Mouse (Mus musculus) kidney, embryonic 14.5 days (tissue): ENCODE measurements at regions not wholly inside any gene's neighbourhood (a gene's known extent, or its start where the extent isn't known, plus 50 kb on each side); places are given as distances from the start of the nearest gene placed in this dataset.

Experiments used
- ATAC-seq: fragments of 200-750 bp; cut with Nextera tagmentation; 2 replicates; pipeline ENCODE4 v1.8.0; 2017; ENCODE audit warnings: moderate number of reproducible peaks, mild to moderate bottlenecking, moderate TSS enrichment, moderate library complexity; ENCODE audit not compliant: low FRiP score, low TSS enrichment
- H3K27ac ChIP-seq: fragments of 300-500 bp; sonication (generic); 2 replicates; pipeline ENCODE4 v1.5.1; 2014; ENCODE audit warnings: low read depth, mild to moderate bottlenecking, low read length, moderate library complexity, mixed read lengths
- H3K27me3 ChIP-seq: fragments of 300-500 bp; sonication (generic); 2 replicates; pipeline ENCODE4 v1.6.1; 2014; ENCODE audit warnings: mild to moderate bottlenecking, low read length; ENCODE audit not compliant: control insufficient read depth, insufficient read depth
- H3K36me3 ChIP-seq: fragments of 300-500 bp; sonication (generic); 2 replicates; pipeline ENCODE4 v1.6.1; 2014; ENCODE audit warnings: low read length, mixed read lengths; ENCODE audit not compliant: control insufficient read depth, insufficient read depth
- H3K4me1 ChIP-seq: fragments of 300-500 bp; sonication (generic); 2 replicates; pipeline ENCODE4 v1.6.1; 2014; ENCODE audit warnings: low read length, mixed read lengths; ENCODE audit not compliant: control insufficient read depth, insufficient read depth
- H3K4me2 ChIP-seq: fragments of 300-500 bp; sonication (generic); replicated peaks from 2 replicates; pipeline ENCODE4 v1.6.1; 2014; ENCODE audit warnings: low read depth, mild to moderate bottlenecking, low read length
- H3K4me3 ChIP-seq: fragments of 300-500 bp; sonication (generic); 2 replicates; pipeline ENCODE4 v1.5.1; 2014; ENCODE audit warnings: mild to moderate bottlenecking, low read length
- H3K9ac ChIP-seq: fragments of 300-500 bp; sonication (generic); 2 replicates; pipeline ENCODE4 v1.6.1; 2014; ENCODE audit warnings: low read depth, mild to moderate bottlenecking, low read length, moderate library complexity
- H3K9me3 ChIP-seq: fragments of 300-500 bp; sonication (generic); 2 replicates; pipeline ENCODE4 v1.6.1; 2016; ENCODE audit warnings: low read length; ENCODE audit not compliant: control insufficient read depth
- WGBS: fragments of 180-500 bp; shearing (Covaris S2); extraction: QIAGEN DNeasy Blood & Tissue Kit; methylation state at CpG from one replicate; pipeline ENCODE4 v1.1.7; 2014; 5-methylcytosine and 5-hydroxymethylcytosine counted together

GRCm38 (mm10) chr3:155351636-155352035 is 258.4 kb downstream of the Lrriq3 start:
- ATAC-seq, result no peak

GRCm38 (mm10) chr3:155352277-155352802 is 259.1 kb downstream of the Lrriq3 start:
- Histone ChIP-seq H3K36me3 (no peaks in the 10 kb centered on the region), H3K4me1 (no peaks in the 10 kb centered on the region), H3K27me3 (no peaks in the 10 kb centered on the region), H3K9me3 (no peaks in the 10 kb centered on the region), H3K4me3 (no peak overlapping the region), H3K27ac (no peak overlapping the region), H3K4me2 (no peak overlapping the region), H3K9ac (no peak overlapping the region)
- 81% methylated on average over 2 of the region's 2 CpGs for WGBS
- ATAC-seq, result no peak

More at GRCm38 (mm10) chr3:155351636-155352035, 258.4 kb downstream of the Lrriq3 start:
- no peaks in the 10 kb centered on the region for H3K9me3 ChIP-seq
- H3K36me3 ChIP-seq, result no peaks in the 10 kb centered on the region
- no peak overlapping the region for H3K4me3 ChIP-seq
- no peaks in the 10 kb centered on the region for H3K4me1 ChIP-seq
- H3K4me2 ChIP-seq, result no peak overlapping the region
- no peak overlapping the region for H3K27ac ChIP-seq
- H3K9ac ChIP-seq, result no peak overlapping the region
- WGBS, result 83% methylated on average over 2 of the region's 2 CpGs
- H3K27me3 ChIP-seq, result no peaks in the 10 kb centered on the region

- Histone ChIP-seq H3K9ac (no peak overlapping the region), H3K27ac (no peak overlapping the region), H3K4me2 (no peak overlapping the region), H3K4me1 (no peaks in the 10 kb centered on the region), H3K27me3 (no peaks in the 10 kb centered on the region), H3K9me3 (no peaks in the 10 kb centered on the region), H3K4me3 (no peak overlapping the region), H3K36me3 (no peaks in the 10 kb centered on the region)
- no peak for ATAC-seq
- WGBS, result 44% methylated on average over 1 of the region's 1 CpGs
Observed at GRCm38 (mm10) chr3:155360399-155360798, 267.2 kb downstream of the Lrriq3 start.

GRCm38 (mm10) chr3:155370716-155371115 is 277.5 kb downstream of the Lrriq3 start:
- Histone ChIP-seq H3K36me3 (no peaks in the 10 kb centered on the region), H3K27me3 (no peaks in the 10 kb centered on the region), H3K4me1 (no peaks in the 10 kb centered on the region), H3K27ac (no peak overlapping the region), H3K4me2 (no peak overlapping the region), H3K9ac (no peak overlapping the region), H3K9me3 (no peaks in the 10 kb centered on the region), H3K4me3 (no peak overlapping the region)
- no peak for ATAC-seq

- 98% methylated on average over 1 of the region's 1 CpGs for WGBS
- Histone ChIP-seq H3K27me3 (no peaks in the 10 kb centered on the region), H3K9me3 (no peaks in the 10 kb centered on the region), H3K4me1 (no peaks in the 10 kb centered on the region), H3K4me3 (no peak overlapping the region), H3K4me2 (no peak overlapping the region), H3K9ac (no peak overlapping the region), H3K27ac (no peak overlapping the region), H3K36me3 (no peaks in the 10 kb centered on the region)
- no peak for ATAC-seq
Observed at GRCm38 (mm10) chr3:155373591-155373990, 280.4 kb downstream of the Lrriq3 start.

GRCm38 (mm10) chr3:155381910-155382309 is 288.7 kb downstream of the Lrriq3 start:
- Histone ChIP-seq H3K27me3 (no peaks in the 10 kb centered on the region), H3K9ac (no peak overlapping the region), H3K4me2 (no peak overlapping the region), H3K27ac (no peak overlapping the region), H3K4me3 (no peak overlapping the region), H3K9me3 (no peaks in the 10 kb centered on the region), H3K4me1 (no peaks in the 10 kb centered on the region), H3K36me3 (no peaks in the 10 kb centered on the region)
- ATAC-seq, result no peak
- 88% methylated on average over 4 of the region's 4 CpGs for WGBS

GRCm38 (mm10) chr3:155382817-155383216 is 289.6 kb downstream of the Lrriq3 start:
- Histone ChIP-seq H3K9ac (no peak overlapping the region), H3K36me3 (no peaks in the 10 kb centered on the region), H3K27me3 (no peaks in the 10 kb centered on the region), H3K9me3 (no peaks in the 10 kb centered on the region), H3K4me3 (no peak overlapping the region), H3K4me2 (no peak overlapping the region), H3K27ac (no peak overlapping the region), H3K4me1 (no peaks in the 10 kb centered on the region)
- ATAC-seq, result no peak
- 90% methylated on average over 2 of the region's 2 CpGs for WGBS

GRCm38 (mm10) chr3:155390666-155391065 is 297.4 kb downstream of the Lrriq3 start:
- Histone ChIP-seq H3K27ac (no peak overlapping the region), H3K4me3 (no peak overlapping the region), H3K9me3 (no peaks in the 10 kb centered on the region), H3K4me1 (no peaks in the 10 kb centered on the region), H3K36me3 (no peaks in the 10 kb centered on the region), H3K4me2 (no peak overlapping the region), H3K9ac (no peak overlapping the region), H3K27me3 (no peaks in the 10 kb centered on the region)
- no peak for ATAC-seq
- 92% methylated on average over 5 of the region's 5 CpGs for WGBS

- H3K27me3 ChIP-seq, result no peaks in the 10 kb centered on the region
- H3K9me3 ChIP-seq, result no peaks in the 10 kb centered on the region
- WGBS, result 82% methylated on average over 2 of the region's 2 CpGs
- no peaks in the 10 kb centered on the region for H3K4me1 ChIP-seq
- H3K36me3 ChIP-seq, result no peaks in the 10 kb centered on the region
- no peak overlapping the region for H3K4me3 ChIP-seq
- no peak overlapping the region for H3K27ac ChIP-seq
- no peak overlapping the region for H3K9ac ChIP-seq
- ATAC-seq, result no peak
- no peak overlapping the region for H3K4me2 ChIP-seq
Observed at GRCm38 (mm10) chr3:155396134-155396533, 302.9 kb downstream of the Lrriq3 start.
